Mouse (Mus musculus): ENCODE measurements at regions not wholly inside any gene's neighbourhood (a gene's known extent, or its start where the extent isn't known, plus 50 kb on each side); places are given as distances from the start of the nearest gene placed in this dataset.

GRCm38 (mm10) chr13:39350668-39351067 is 390.0 kb upstream of the Slc35b3 start:
- peak; percentile 21 for DNase-seq

GRCm38 (mm10) chr13:39347761-39348160 is 387.1 kb upstream of the Slc35b3 start:
- no peak for DNase-seq

- DNase-seq = no peak
These were observed 374.2 kb upstream of the Slc35b3 start for GRCm38 (mm10) chr13:39334874-39335273.

- DNase-seq = no peak
These were observed 369.1 kb upstream of the Slc35b3 start for GRCm38 (mm10) chr13:39329794-39330193.

GRCm38 (mm10) chr13:39326176-39326575 is 365.5 kb upstream of the Slc35b3 start:
- DNase-seq = no peak

- DNase-seq = no peak
These were observed 360.4 kb upstream of the Slc35b3 start for GRCm38 (mm10) chr13:39321111-39321510.

- no peak for DNase-seq
These were observed 349.1 kb upstream of the Slc35b3 start for GRCm38 (mm10) chr13:39309758-39310157.

- no peak for DNase-seq
These were observed 347.2 kb upstream of the Slc35b3 start for GRCm38 (mm10) chr13:39307845-39308244.

- no peak for DNase-seq
These were observed 346.2 kb upstream of the Slc35b3 start for GRCm38 (mm10) chr13:39306851-39307250.

- DNase-seq = no peak
These were observed 336.5 kb upstream of the Slc35b3 start for GRCm38 (mm10) chr13:39297129-39297528.

- no peak for DNase-seq
These were observed 329.7 kb upstream of the Slc35b3 start for GRCm38 (mm10) chr13:39290216-39290960.

- no peak for DNase-seq
These were observed 321.6 kb upstream of the Slc35b3 start for GRCm38 (mm10) chr13:39282272-39282671.

- no peak for DNase-seq
These were observed 317.4 kb upstream of the Slc35b3 start for GRCm38 (mm10) chr13:39278101-39278500.

- no peak for DNase-seq
These were observed 305.3 kb upstream of the Slc35b3 start for GRCm38 (mm10) chr13:39266024-39266423.

- no peak for DNase-seq
These were observed 296.0 kb upstream of the Slc35b3 start for GRCm38 (mm10) chr13:39256708-39257107.

GRCm38 (mm10) chr13:39255338-39255737 is 294.7 kb upstream of the Slc35b3 start:
- no peak for DNase-seq

GRCm38 (mm10) chr13:39252591-39252990 is 291.9 kb upstream of the Slc35b3 start:
- DNase-seq = no peak

GRCm38 (mm10) chr13:39250096-39250495 is 289.4 kb upstream of the Slc35b3 start:
- DNase-seq = no peak

GRCm38 (mm10) chr13:39226829-39227228 is 266.2 kb upstream of the Slc35b3 start:
- no peak for DNase-seq

- no peak for DNase-seq
These were observed 265.0 kb upstream of the Slc35b3 start for GRCm38 (mm10) chr13:39225651-39226050.

- no peak for DNase-seq
These were observed 250.4 kb upstream of the Slc35b3 start for GRCm38 (mm10) chr13:39211076-39211475.

GRCm38 (mm10) chr13:39183715-39184179 is 223.1 kb upstream of the Slc35b3 start:
- no peak for DNase-seq

- no peak for DNase-seq
These were observed 201.3 kb upstream of the Slc35b3 start for GRCm38 (mm10) chr13:39161980-39162379.

GRCm38 (mm10) chr13:39127942-39128341 is 167.3 kb upstream of the Slc35b3 start:
- no peak for DNase-seq

- no peak for DNase-seq
These were observed 131.4 kb upstream of the Slc35b3 start for GRCm38 (mm10) chr13:39092058-39092457.
